Mouse (Mus musculus): Measurements from ENCODE around the gene Rbms3.

DNA sequence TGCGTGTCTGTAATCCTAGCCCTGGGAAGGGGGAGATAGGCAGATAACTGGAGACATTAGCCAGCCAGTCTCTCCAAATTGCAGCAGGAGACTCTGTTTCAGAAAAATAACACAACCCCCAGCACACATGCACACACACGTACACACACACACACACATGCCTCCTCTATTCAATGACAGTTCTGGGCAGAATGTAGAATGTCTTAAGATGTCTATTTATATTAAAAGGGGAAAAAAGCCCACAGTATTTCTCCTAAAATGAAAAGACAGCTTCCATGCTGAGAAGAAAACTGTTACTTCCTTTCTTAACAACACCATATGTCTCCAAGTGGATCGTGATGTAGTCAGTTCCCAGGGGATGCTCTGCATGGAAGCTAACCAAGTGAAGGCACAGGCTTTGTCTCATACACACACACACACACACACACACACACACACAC lies 826.4 kb downstream of the Rbms3 start:
- TF ChIP-seq HCFC1 (IDR thresholded peaks at IDR 0.05; ENCODE audit: borderline replicate concordance, insufficient read depth, low read length) (no peak), ZNF384 (IDR thresholded peaks at IDR 0.05; ENCODE audit: low read depth, low read length) (no peak), ZC3H11A (IDR thresholded peaks at IDR 0.05; ENCODE audit: borderline replicate concordance, low read depth, low read length) (no peak)

Data from ES-E14 (cell line).